Mouse (Mus musculus) MEL (cell line): Measurements from ENCODE around the gene Pde4b. TPM values are rescaled to one million over a fixed set of nuclear protein-coding genes. Genes with fewer than 3 reads are reported as not detected.
A peak's percentile ranks its signal among the peaks of the same experiment; 100 is the strongest.

ENCODE experiments used
- DNase-seq: peaks from one replicate; pipeline ENCODE4 v3.0.0; 2011; ENCODE audit warnings: low read depth, low spot score
- H3K27ac ChIP-seq: 2 replicates; pipeline ENCODE4 v1.5.1; 2012; ENCODE audit warnings: low read depth, mild to moderate bottlenecking, control low read depth, low read length, moderate library complexity; ENCODE audit not compliant: control insufficient read depth
- H3K27me3 ChIP-seq, 2 experiments: fragments of 150-350 bp in 1 of 2; sonication (generic) in 1 of 2; 2 replicates each; pipeline ENCODE4 v1.6.1; 2012; ENCODE audit warnings: low read length in 2 of 2, mild to moderate bottlenecking in 2 of 2, improper control_type of control experiment in 1 of 2, moderate library complexity in 1 of 2; ENCODE audit not compliant: insufficient read depth in 2 of 2, control insufficient read depth in 1 of 2
- H3K36me3 ChIP-seq, 2 experiments: 2 replicates each; pipeline ENCODE4 v1.6.1; 2012 to 2014; ENCODE audit warnings: low read length in 2 of 2, improper control_type of control experiment in 1 of 2, inconsistent platforms in 1 of 2, mild to moderate bottlenecking in 1 of 2; ENCODE audit not compliant: insufficient read depth in 2 of 2, control insufficient read depth in 1 of 2
- H3K4me1 ChIP-seq, 2 experiments: fragments of 150-350 bp in 1 of 2; sonication (generic) in 1 of 2; 2 replicates each; pipeline ENCODE4 v1.6.1; 2012; ENCODE audit warnings: low read length in 2 of 2, improper control_type of control experiment in 1 of 2, mild to moderate bottlenecking in 1 of 2; ENCODE audit not compliant: insufficient read depth in 2 of 2, control insufficient read depth in 1 of 2
- H3K4me3 ChIP-seq, 2 experiments: fragments of 150-350 bp in 1 of 2; sonication (generic) in 1 of 2; 2 replicates each; pipeline ENCODE4 v1.5.1; 2012; ENCODE audit warnings: low read depth in 2 of 2, low read length in 2 of 2, mild to moderate bottlenecking in 2 of 2, moderate library complexity in 2 of 2, control low read depth in 1 of 2, improper control_type of control experiment in 1 of 2; ENCODE audit not compliant: control insufficient read depth in 1 of 2, insufficient read depth in 1 of 2
- H3K79me2 ChIP-seq: 2 replicates; pipeline ENCODE4 v1.6.1; 2012; ENCODE audit warnings: mild to moderate bottlenecking, low read length, moderate library complexity; ENCODE audit not compliant: control insufficient read depth, poor library complexity, insufficient read depth
- H3K9ac ChIP-seq: 2 replicates; pipeline ENCODE4 v1.6.1; 2012; ENCODE audit warnings: low read depth, mild to moderate bottlenecking, control low read depth, low read length, moderate library complexity; ENCODE audit not compliant: control insufficient read depth, poor library complexity, severe bottlenecking
- H3K9me3 ChIP-seq: fragments of 150-350 bp; sonication (generic); replicated peaks from 2 replicates; pipeline ENCODE4 v1.6.1; 2012; ENCODE audit warnings: mild to moderate bottlenecking, low read length, improper control_type of control experiment, moderate library complexity; ENCODE audit not compliant: insufficient read depth
- BHLHE40 ChIP-seq: IDR thresholded peaks from 2 replicates; pipeline ENCODE4 v1.6.1; 2012; ENCODE audit warnings: low read depth, mild to moderate bottlenecking, inconsistent platforms, low read length, improper control_type of control experiment, borderline replicate concordance
- CHD1 ChIP-seq: IDR thresholded peaks from 2 replicates; pipeline ENCODE4 v1.6.1; 2012; ENCODE audit warnings: low read depth, mild to moderate bottlenecking, inconsistent platforms, low read length, improper control_type of control experiment
- CTCF ChIP-seq, 3 experiments: IDR thresholded peaks in 2 of 3; conservative IDR thresholded peaks in 1 of 3; 2 replicates each; pipeline ENCODE4 v1.5.1; 2011 to 2012; ENCODE audit warnings: low read length in 3 of 3, low read depth in 2 of 3, mild to moderate bottlenecking in 2 of 3, improper control_type of control experiment in 1 of 3, inconsistent platforms in 1 of 3, mixed read lengths in 1 of 3, moderate library complexity in 1 of 3; ENCODE audit not compliant: control insufficient read depth in 1 of 3, insufficient read depth in 1 of 3, poor library complexity in 1 of 3, severe bottlenecking in 1 of 3
- E2F4 ChIP-seq: IDR thresholded peaks from 2 replicates; pipeline ENCODE4 v1.6.1; 2011; ENCODE audit warnings: low read depth, low read length, improper control_type of control experiment, borderline replicate concordance
- ELF1 ChIP-seq: IDR thresholded peaks from 2 replicates; pipeline ENCODE4 v1.6.1; 2014; ENCODE audit warnings: low read depth, mild to moderate bottlenecking, inconsistent platforms, low read length, improper control_type of control experiment, moderate library complexity
- GATA1 ChIP-seq: IDR thresholded peaks from 2 replicates; pipeline ENCODE4 v1.6.1; 2011; ENCODE audit warnings: low read depth, low read length, improper control_type of control experiment
- JUND ChIP-seq: IDR thresholded peaks from 2 replicates; pipeline ENCODE4 v1.6.1; 2011; ENCODE audit warnings: low read depth, mild to moderate bottlenecking, improper control_type of control experiment, low read length
- KAT2A ChIP-seq: conservative IDR thresholded peaks from 2 replicates; pipeline ENCODE4 v1.6.1; 2012; ENCODE audit warnings: low read depth, low read length, improper control_type of control experiment, inconsistent platforms
- MAFK ChIP-seq: IDR thresholded peaks from 2 replicates; pipeline ENCODE4 v1.6.1; 2011; ENCODE audit warnings: low read depth, mild to moderate bottlenecking, low read length, improper control_type of control experiment, borderline replicate concordance
- MAX ChIP-seq: IDR thresholded peaks from 2 replicates; pipeline ENCODE4 v1.6.1; 2011; ENCODE audit warnings: low read length, improper control_type of control experiment
- MEF2A ChIP-seq: IDR thresholded peaks from 2 replicates; pipeline ENCODE4 v1.6.1; 2014; ENCODE audit warnings: low read depth, mild to moderate bottlenecking, inconsistent platforms, low read length, improper control_type of control experiment; ENCODE audit not compliant: poor library complexity, insufficient replicate concordance, severe bottlenecking; ENCODE audit errors: extremely low read depth
- MXI1 ChIP-seq: IDR thresholded peaks from 2 replicates; pipeline ENCODE4 v1.6.1; 2011; ENCODE audit warnings: mild to moderate bottlenecking, low read depth, low read length, improper control_type of control experiment
- MYC ChIP-seq: IDR thresholded peaks from 2 replicates; pipeline ENCODE4 v1.6.1; 2011; ENCODE audit warnings: low read depth, mild to moderate bottlenecking, low read length, improper control_type of control experiment, moderate library complexity
- NELFE ChIP-seq: IDR thresholded peaks from 2 replicates; pipeline ENCODE4 v1.6.1; 2011; ENCODE audit warnings: low read depth, low read length, improper control_type of control experiment
- POLR2A ChIP-seq, 2 experiments: IDR thresholded peaks; 2 replicates each; pipeline ENCODE4 v1.6.1; 2011 to 2012; ENCODE audit warnings: low read length in 2 of 2, mild to moderate bottlenecking in 2 of 2, control low read depth in 1 of 2, improper control_type of control experiment in 1 of 2, low read depth in 1 of 2, moderate library complexity in 1 of 2; ENCODE audit not compliant: control insufficient read depth in 1 of 2, insufficient read depth in 1 of 2, poor library complexity in 1 of 2
- POLR2AphosphoS2 ChIP-seq: IDR thresholded peaks from 2 replicates; pipeline ENCODE4 v1.6.1; 2011; ENCODE audit warnings: low read length, improper control_type of control experiment
- POLR2AphosphoS5 ChIP-seq: IDR thresholded peaks from 2 replicates; pipeline ENCODE4 v1.6.1; 2012; ENCODE audit warnings: low read depth, borderline replicate concordance, mild to moderate bottlenecking, inconsistent platforms, low read length, moderate library complexity, mixed read lengths
- RAD21 ChIP-seq: IDR thresholded peaks from 2 replicates; pipeline ENCODE4 v1.6.1; 2011; ENCODE audit warnings: mild to moderate bottlenecking, low read depth, low read length, improper control_type of control experiment
- RCOR1 ChIP-seq: IDR thresholded peaks from 2 replicates; pipeline ENCODE4 v1.6.1; 2012; ENCODE audit warnings: low read depth, mild to moderate bottlenecking, inconsistent platforms, low read length, improper control_type of control experiment
- SIN3A ChIP-seq: IDR thresholded peaks from 2 replicates; pipeline ENCODE4 v1.6.1; 2012; ENCODE audit warnings: low read length, improper control_type of control experiment, inconsistent platforms
- SMC3 ChIP-seq: IDR thresholded peaks from 2 replicates; pipeline ENCODE4 v1.6.1; 2011; ENCODE audit warnings: low read depth, low read length, improper control_type of control experiment
- USF1 ChIP-seq: IDR thresholded peaks from 2 replicates; pipeline ENCODE4 v1.6.1; 2014; ENCODE audit warnings: low read depth, mild to moderate bottlenecking, inconsistent platforms, low read length, improper control_type of control experiment, moderate library complexity
- USF2 ChIP-seq, 2 experiments: IDR thresholded peaks; 2 replicates each; pipeline ENCODE4 v1.6.1; 2011 to 2012; ENCODE audit warnings: improper control_type of control experiment in 2 of 2, low read length in 2 of 2, borderline replicate concordance in 1 of 2, inconsistent platforms in 1 of 2, low read depth in 1 of 2, mild to moderate bottlenecking in 1 of 2; ENCODE audit not compliant: insufficient read depth in 1 of 2
- ZKSCAN1 ChIP-seq: IDR thresholded peaks from 2 replicates; pipeline ENCODE4 v1.6.1; 2012; ENCODE audit warnings: low read depth, mild to moderate bottlenecking, inconsistent platforms, low read length, improper control_type of control experiment, moderate library complexity
- ZNF384 ChIP-seq: IDR thresholded peaks from 2 replicates; pipeline ENCODE4 v1.6.1; 2012; ENCODE audit warnings: low read depth, mild to moderate bottlenecking, inconsistent platforms, low read length, improper control_type of control experiment
- polyA plus RNA-seq, 2 experiments: library from polyadenylated mRNA; stranded (reverse) in 1 of 2; unstranded in 1 of 2; fragments of >175 nt in 1 of 2; fragments of >200 nt in 1 of 2; gene quantifications; 2 replicates each; pipeline versions ENCODE4 v1.2.1 to v1.2.4; 2012; ENCODE audit warnings: low replicate concordance in 2 of 2, low read depth in 1 of 2; ENCODE audit not compliant: insufficient read length in 2 of 2, insufficient read depth in 1 of 2, missing spikeins in 1 of 2
- total RNA-seq: library from RNA; depleted of rRNA; stranded (reverse); fragments of 300-350 nt; gene quantifications from 2 replicates; pipeline ENCODE4 v1.2.3, GENCODE M21; 2012

Pde4b gene
- total and polyA plus RNA-seq, 3 experiments = 2.7 to 6.0 TPM; not detected in 1

DNA sequence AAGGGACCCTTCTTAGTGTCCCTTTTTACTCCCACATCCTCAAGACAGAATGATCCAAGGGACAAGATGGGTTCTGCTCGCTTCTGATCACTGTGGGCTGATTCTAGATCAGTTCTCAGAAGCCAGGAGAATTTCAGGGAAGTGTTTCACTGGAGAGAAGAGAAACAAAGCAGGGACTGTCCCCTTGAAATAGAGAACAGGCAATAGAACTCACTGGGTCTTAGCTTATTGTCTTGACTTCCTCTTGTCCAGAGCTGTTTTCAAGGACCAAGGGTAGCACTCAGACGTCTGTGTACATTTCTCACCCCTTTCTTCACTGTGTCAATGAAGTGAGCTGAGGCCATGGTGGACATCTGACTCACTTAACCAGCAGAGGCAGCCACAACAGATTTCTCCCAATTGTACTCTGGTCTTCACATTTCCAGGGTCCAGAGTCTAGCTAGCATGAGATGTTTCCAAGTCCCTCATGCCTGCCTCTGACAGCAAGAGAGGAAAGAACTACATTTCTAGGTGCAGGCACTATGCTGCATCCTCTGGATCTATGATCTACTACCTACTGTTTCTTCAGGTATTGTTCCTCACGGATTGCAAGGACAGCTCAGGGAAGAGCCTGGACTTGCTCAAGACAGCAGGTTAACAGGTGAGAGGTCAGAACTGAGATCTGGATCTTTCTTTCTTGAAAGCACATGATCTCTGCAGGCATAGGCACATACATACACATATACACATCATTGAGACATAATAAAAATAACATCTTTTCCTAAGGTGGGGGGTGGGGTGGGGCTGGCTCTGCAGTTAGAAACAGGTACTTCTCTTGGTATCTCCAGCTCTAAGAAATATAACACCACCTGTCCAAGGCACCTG is 427.9 kb downstream of the Pde4b start:
- H3K4me3 ChIP-seq = no peak overlapping the region
- H3K79me2 ChIP-seq = no peaks in the 10 kb centered on the region
- no peak for DNase-seq
- no peak overlapping the region for H3K27ac ChIP-seq
- H3K4me1 ChIP-seq = peaks cover 0 to 13% of the 10 kb centered on the region in 2 experiments; a peak in 3 of 4 replicates
- H3K9ac ChIP-seq = no peak overlapping the region
- no peak for TF ChIP-seq NELFE
- no peak for TF ChIP-seq USF1
- TF ChIP-seq MAX = no peak
- no peak for TF ChIP-seq MAFK
- TF ChIP-seq GATA1 = no peak
- no peak for TF ChIP-seq ZKSCAN1
- no peak for TF ChIP-seq ELF1
- TF ChIP-seq ZNF384 = no peak
- no peak for TF ChIP-seq POLR2AphosphoS2
- no peak for TF ChIP-seq CTCF (IDR thresholded peaks at IDR 0.05 in 2 of 3, conservative IDR thresholded peaks at IDR 0.05 in 1 of 3; ENCODE audit: control insufficient read depth in 1 of 3, insufficient read depth in 1 of 3, low read depth in 2 of 3, low read length in 3 of 3, poor library complexity in 1 of 3, severe bottlenecking in 1 of 3)
- no peak for TF ChIP-seq MEF2A
- TF ChIP-seq JUND = no peak
- no peak for TF ChIP-seq BHLHE40
- no peak for TF ChIP-seq POLR2AphosphoS5
- TF ChIP-seq POLR2A (IDR thresholded peaks at IDR 0.05; ENCODE audit: control insufficient read depth in 1 of 2, insufficient read depth in 1 of 2, low read depth in 1 of 2, low read length in 2 of 2, poor library complexity in 1 of 2) = no peak
- no peak for TF ChIP-seq RAD21
- no peak for TF ChIP-seq USF2 (IDR thresholded peaks at IDR 0.05; ENCODE audit: borderline replicate concordance in 1 of 2, insufficient read depth in 1 of 2, low read depth in 1 of 2, low read length in 2 of 2)
- TF ChIP-seq MYC = no peak
- H3K27me3 ChIP-seq = peaks cover 0 to 1% of the 10 kb centered on the region in 2 experiments; a peak in 1 of 4 replicates
- peaks cover 0 to 12% of the 10 kb centered on the region in 2 experiments; a peak in 2 of 4 replicates for H3K36me3 ChIP-seq
- H3K9me3 ChIP-seq = no peaks in the 10 kb centered on the region

GRCm38 (mm10) chr4:102516395-102516794 is 429.1 kb downstream of the Pde4b start:
- 0 out of 4 replicates have a peak, but pooled peaks cover 0 to 1% of the 10 kb centered on the region in 2 experiments for H3K27me3 ChIP-seq
- H3K4me1 ChIP-seq = peaks cover 0 to 13% of the 10 kb centered on the region in 2 experiments; a peak in 3 of 4 replicates
- no peaks in the 10 kb centered on the region for H3K9me3 ChIP-seq
- H3K79me2 ChIP-seq = no peaks in the 10 kb centered on the region
- no peak overlapping the region for H3K27ac ChIP-seq
- DNase-seq = peak; percentile 18
- TF ChIP-seq SIN3A (no peak), KAT2A (no peak), MXI1 (no peak), E2F4 (no peak), MEF2A (no peak), CHD1 (no peak), SMC3 (no peak), RCOR1 (no peak)
- TF ChIP-seq, all 39 proteins: peak for 0
- H3K4me3 ChIP-seq = no peak overlapping the region
- H3K36me3 ChIP-seq = peaks cover 0 to 12% of the 10 kb centered on the region in 2 experiments; a peak in 2 of 4 replicates
- H3K9ac ChIP-seq = no peak overlapping the region
